ENCODE assay signal across 11 mouse cellular contexts in genomic region chr14:117716305-117716704, GRCm38 (mm10).
"Had no signal": no experiment of that assay in that cellular context is flagged by ENCODE, and none has a peak within 500 bp of the region (broad histone marks: within the 10 kb centered on the region; RNA-seq: fewer than 3 reads in every experiment).

No protein-coding gene starts in this region.

- ATAC-seq: liver, postnatal 0 days; lung, postnatal 0 days; midbrain, embryonic 16.5 days had no signal

- DNase-seq: liver, embryonic 13.5 days; liver, postnatal 0 days; lung, adult 2 months; lung, postnatal 4 days; midbrain, embryonic 14.5 days; right cerebral cortex, postnatal 14 days; thymus, adult 2 months; thymus, postnatal 25 days; thymus, postnatal 4 days had no signal
